Mouse (Mus musculus): ENCODE results near the gene Gm49601.

DNA sequence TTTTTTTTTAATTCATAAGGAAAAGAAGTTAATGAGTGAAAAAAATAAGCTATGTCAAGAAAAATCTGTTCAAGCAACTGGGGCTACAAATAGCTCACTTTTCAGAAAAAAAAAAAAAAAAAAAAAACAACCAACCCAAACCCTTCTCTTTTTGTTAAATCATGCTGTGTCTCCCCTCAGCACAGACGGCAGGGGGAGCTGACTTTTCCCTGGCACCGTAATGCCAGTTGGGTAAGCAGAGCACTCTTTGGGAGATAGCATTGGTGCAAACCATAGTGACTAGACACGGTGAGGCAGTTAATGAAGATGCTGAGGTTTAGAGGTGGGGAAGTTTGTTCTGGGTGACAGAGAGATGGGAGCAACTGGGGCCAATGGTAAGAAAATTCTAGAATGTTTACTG is 5.8 kb upstream of the Gm49601 start:
- TF ChIP-seq POLR2A (IDR thresholded peaks at IDR 0.05; ENCODE audit: low read depth, low read length), result no peak
- TF ChIP-seq CTCF (IDR thresholded peaks at IDR 0.05; ENCODE audit: extremely low read depth, insufficient read length, insufficient replicate concordance, low read depth, low read length), result no peak

All from small intestine, adult 2 months (tissue).